Mouse (Mus musculus) layer of hippocampus, adult 11-12 months (tissue): ENCODE data around the gene Itgb1bp1.

Experiments
- DNase-seq: peaks from one replicate; pipeline ENCODE4 v3.0.0; 2022; ENCODE audit warnings: low spot score

Itgb1bp1 gene

GRCm38 (mm10) chr12:21244375-21244960 is 41.6 kb downstream of the Itgb1bp1 start:
- no peak for DNase-seq

GRCm38 (mm10) chr12:21241965-21242364 is 44.1 kb downstream of the Itgb1bp1 start:
- DNase-seq = no peak

DNA sequence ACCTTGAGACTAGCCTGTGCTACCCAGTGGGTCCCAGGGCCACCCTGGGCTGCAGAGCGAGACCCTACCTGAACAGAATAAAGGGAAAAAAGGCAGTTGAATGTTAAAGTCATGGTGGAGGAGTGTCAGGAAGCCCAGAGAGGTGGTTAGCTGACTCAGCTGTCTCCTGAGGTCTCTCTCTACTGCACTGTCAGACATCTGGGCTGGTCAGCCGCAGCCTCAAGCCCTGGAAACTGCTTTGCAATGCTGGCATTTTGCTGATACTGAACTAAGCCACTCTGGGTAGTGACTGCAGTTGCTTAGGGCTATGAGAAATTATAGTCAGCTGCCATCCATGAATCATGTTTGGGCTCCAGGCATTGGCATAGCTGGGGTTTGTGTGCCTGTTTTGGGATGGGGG is 51.5 kb downstream of the Itgb1bp1 start:
- no peak for DNase-seq

- no peak for DNase-seq
These were observed 52.4 kb downstream of the Itgb1bp1 start for GRCm38 (mm10) chr12:21233727-21234126.

DNA sequence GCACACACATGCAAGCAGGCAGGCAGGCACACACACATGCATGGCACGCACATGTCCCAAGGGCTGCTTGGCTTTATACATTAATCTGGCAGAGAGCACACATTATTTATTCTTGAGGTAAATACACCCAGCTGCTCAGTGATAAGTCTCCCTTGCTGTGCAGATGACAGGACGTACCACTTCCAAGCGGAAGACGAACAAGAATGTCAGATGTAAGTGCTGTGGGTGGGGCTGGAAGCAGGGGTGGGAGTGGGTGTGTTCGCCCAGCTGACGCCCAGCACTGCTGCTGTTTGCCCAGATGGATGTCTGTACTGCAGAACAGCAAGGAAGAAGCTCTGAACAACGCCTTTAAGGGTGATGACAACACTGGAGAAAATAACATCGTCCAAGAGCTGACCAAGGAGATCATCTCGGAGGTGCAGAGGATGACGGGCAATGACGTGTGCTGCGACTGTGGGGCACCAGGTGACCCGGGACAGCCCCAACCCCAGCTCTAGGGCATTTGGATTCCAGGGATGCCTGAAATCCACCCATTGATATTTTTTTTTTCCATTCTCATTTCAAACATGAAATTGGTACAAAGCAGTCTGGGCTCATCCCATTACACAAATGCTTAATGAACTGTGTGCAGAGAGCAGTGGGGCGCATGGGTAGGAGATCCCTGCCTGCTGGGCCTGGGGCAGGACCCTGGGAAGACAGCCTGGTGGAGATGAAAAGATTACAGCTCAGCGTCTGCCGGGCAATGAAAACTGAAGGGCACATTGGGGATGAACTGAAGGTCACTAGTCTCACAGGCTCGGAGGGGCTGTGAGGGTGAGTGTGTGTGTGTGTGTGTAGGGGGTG is 56.8 kb downstream of the Itgb1bp1 start:
- peak; percentile 32 for DNase-seq

DNA sequence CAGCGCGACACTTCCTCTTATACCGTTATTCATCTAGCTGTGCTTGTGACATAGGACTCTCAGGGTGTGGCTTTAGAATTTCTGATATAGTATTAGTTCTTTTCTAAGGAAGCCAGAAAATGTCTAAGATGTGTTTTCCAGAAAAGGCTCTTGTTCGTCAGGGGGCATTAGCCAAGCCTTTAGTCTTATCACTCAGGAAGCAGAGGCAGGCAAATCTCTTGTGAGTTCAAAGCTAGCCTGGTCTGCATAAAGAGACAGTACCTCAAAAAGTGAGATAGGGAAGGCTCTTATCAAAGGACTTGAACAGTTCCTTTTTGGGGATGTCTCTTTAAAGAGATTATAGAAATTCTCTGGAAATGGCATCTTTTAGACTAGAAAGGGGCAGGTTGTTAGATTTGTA is 57.4 kb downstream of the Itgb1bp1 start:
- no peak for DNase-seq

- DNase-seq = peak; percentile 35
These were observed 58.8 kb downstream of the Itgb1bp1 start for GRCm38 (mm10) chr12:21227076-21227980.

- no peak for DNase-seq
These were observed 59.8 kb downstream of the Itgb1bp1 start for GRCm38 (mm10) chr12:21226316-21226715.

DNA sequence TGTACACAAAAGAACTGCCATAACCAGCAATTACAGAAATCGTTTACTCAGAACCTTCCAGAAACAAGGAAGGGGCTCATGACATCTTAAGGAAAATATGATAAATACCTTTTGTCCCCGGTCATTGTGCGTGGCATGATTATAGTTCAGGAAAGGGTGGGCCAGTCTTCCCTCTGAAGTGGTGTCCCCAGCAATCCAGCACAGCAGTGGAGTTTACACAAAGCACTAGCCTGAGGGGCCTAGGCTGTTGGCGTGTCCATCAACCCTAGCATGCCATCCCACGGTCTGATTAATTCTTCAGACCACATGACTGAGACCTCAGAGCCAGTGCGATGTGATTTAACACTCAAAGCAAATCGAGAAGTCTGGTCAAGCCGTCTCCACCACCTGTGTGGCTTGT is 60.7 kb downstream of the Itgb1bp1 start:
- DNase-seq = no peak

- no peak for DNase-seq
These were observed 62.2 kb downstream of the Itgb1bp1 start for GRCm38 (mm10) chr12:21223923-21224322.

- no peak for DNase-seq
These were observed 65.5 kb downstream of the Itgb1bp1 start for GRCm38 (mm10) chr12:21220596-21220995.

DNA sequence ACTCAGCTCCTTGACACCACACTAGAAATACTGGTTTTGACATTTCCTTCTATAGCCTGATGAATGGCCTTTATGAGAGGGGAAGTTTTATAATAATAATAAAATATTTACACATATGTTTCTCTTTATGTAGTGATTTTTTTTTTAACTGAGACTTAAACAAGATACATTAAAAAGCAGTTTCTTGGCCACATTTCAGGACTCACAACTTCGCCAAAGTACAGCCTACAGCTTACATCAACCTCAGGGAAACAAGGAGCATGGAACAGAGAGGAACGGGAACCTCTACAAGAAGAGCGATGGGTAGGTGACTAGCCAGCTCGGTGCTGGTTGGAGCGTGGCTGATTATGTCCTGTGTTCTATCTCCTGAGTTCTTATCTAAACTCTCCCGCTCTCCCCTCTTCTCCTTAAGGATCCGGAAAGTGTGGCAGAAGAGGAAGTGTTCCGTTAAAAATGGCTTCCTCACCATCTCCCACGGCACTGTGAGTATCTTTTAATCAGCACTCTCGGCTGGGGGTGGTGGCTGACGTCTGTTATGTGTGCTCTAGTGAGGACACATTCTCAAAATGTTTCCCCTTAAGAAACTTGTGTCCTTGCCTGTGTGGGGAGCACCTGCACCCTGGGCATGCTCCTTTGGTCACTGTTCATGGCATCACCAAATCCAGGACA is 68.2 kb downstream of the Itgb1bp1 start:
- DNase-seq = no peak

GRCm38 (mm10) chr12:21214551-21215165 is 71.4 kb downstream of the Itgb1bp1 start:
- DNase-seq = no peak

DNA sequence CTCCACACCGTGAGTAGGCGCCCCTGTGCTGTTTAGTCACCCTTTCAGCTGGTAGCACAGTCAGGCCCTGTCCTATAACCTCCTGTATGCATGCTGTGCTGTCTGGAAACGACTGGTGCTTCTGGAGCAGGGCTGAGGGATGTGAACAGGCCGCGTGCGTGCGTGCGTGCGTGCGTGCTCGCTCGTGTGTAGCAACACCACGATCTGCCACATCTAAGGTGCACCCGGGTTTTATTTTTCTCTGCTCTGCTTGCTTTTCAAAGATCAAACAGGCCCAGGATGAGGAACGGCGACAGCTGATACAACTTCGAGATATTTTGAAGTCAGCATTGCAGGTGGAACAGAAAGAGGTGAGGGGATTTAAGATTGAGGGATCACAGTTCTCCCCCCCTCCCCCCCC is 73.2 kb downstream of the Itgb1bp1 start:
- DNase-seq = no peak

GRCm38 (mm10) chr12:21209273-21209672 is 76.8 kb downstream of the Itgb1bp1 start:
- no peak for DNase-seq

- DNase-seq = no peak
These were observed 77.8 kb downstream of the Itgb1bp1 start for GRCm38 (mm10) chr12:21208172-21208795.

DNA sequence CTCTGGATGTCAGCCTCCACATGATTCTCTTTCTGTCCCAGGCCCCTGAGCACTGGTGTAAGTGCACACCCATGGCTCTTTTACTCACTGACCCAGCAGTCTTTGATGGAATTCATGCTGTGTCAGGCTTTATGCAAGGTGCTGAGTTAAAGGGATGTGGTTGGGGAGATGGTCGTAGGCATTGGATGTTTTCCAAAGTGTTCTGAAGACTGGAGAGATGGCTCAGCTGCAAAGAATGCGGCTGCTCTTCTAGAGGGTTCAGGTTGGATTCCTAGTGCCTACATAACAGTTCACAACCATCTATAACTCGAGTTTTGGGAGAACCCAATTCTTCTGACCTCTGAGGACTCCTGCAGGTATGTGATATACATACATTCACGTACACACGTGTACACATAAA is 78.7 kb downstream of the Itgb1bp1 start:
- no peak for DNase-seq

- DNase-seq = no peak
These were observed 80.3 kb downstream of the Itgb1bp1 start for GRCm38 (mm10) chr12:21205799-21206198.

GRCm38 (mm10) chr12:21204701-21205312 is 81.3 kb downstream of the Itgb1bp1 start:
- peak; percentile 34 for DNase-seq

DNA sequence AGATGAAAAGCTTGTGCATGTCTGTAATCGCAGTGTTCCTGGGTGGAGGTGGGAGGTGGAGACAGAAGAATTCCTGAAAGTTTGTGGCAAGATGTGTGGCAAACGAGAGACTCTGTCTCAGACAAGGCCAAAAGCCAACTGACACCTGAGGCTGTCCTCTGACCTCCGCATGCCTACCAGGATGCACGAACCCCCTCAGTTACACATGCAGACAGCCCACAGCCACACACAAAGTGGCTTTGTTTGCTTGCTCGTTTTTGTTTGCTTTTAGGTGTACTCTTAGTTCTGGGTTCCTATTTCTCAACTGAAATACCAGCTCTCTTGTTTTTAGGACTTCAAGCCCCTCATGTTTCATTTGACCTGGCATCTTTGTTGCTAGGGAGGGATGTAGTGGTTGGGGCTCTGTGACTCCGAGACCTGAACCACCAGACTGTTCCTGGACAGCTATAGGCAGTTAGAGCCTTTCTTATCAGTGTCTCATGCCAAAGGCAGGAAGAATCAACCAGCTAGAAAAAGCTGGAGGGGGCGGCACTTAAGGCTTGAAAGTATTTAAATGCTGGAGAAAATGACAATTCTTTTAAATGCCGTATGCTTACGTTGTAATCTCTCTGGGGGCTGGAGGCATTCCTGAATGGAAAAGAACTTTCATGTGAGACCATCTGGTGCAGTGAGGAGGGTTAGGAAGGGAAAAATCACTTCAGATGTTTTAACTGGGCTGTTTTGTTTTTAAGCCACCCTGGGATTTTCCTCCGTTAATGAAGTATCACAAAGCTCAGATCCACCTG is 84.4 kb downstream of the Itgb1bp1 start:
- DNase-seq = peak; percentile 15
